Comparison of ENCODE assay signal across 8 mouse cellular contexts in genomic region chr10:99171961-99172497, GRCm38 (mm10). TPM values are rescaled to one million over a fixed set of nuclear protein-coding genes. Genes with fewer than 3 reads are reported as not detected.
DNase-seq lines count a peak whose midpoint lies in the region; ATAC-seq and TF ChIP-seq lines count a peak whose summit lies in the region.

No protein-coding gene starts in this region.

- ATAC-seq in heart, embryonic 15.5 days (replicated peaks; ENCODE audit: insufficient number of reproducible peaks, insufficient read depth, low FRiP score, low read depth) = peak; percentile 61
- ATAC-seq in kidney, embryonic 15.5 days (replicated peaks; ENCODE audit: low FRiP score) = peak; percentile 82
- peak; percentile 69 for ATAC-seq in lung, postnatal 0 days

- peak overlapping the region; percentile 57 for H3K4me2 ChIP-seq in heart, embryonic 15.5 days
- H3K4me2 ChIP-seq in kidney, embryonic 15.5 days = peak overlapping the region; percentile 46
- 0 out of 2 replicates have a peak overlapping the region, but pooled peaks have one; percentile 2 for H3K4me2 ChIP-seq in lung, postnatal 0 days (replicated peaks; ENCODE audit: low read depth, low read length)

- H3K9me3 ChIP-seq in forebrain, embryonic 10.5 days = no peaks in the 10 kb centered on the region
- no peaks in the 10 kb centered on the region for H3K9me3 ChIP-seq in heart, embryonic 15.5 days (replicated peaks)
- H3K9me3 ChIP-seq in kidney, embryonic 15.5 days (replicated peaks) = no peaks in the 10 kb centered on the region
- H3K9me3 ChIP-seq in lung, postnatal 0 days (ENCODE audit: low read length) = no peaks in the 10 kb centered on the region

- TF ChIP-seq EP300 in lung, postnatal 0 days (IDR thresholded peaks at IDR 0.05) = no peak; the same call in 1 of the 2 replicates

- no peaks in the 10 kb centered on the region for H3K27me3 ChIP-seq in spleen, adult 2 months (ENCODE audit: control insufficient read depth, insufficient read depth, low read length)
- H3K27me3 ChIP-seq in forebrain, embryonic 10.5 days (ENCODE audit: poor library complexity, severe bottlenecking) = no peaks in the 10 kb centered on the region
- H3K27me3 ChIP-seq in heart, embryonic 15.5 days = no peaks in the 10 kb centered on the region
- no peaks in the 10 kb centered on the region for H3K27me3 ChIP-seq in kidney, embryonic 15.5 days
- H3K27me3 ChIP-seq in lung, postnatal 0 days (replicated peaks; ENCODE audit: insufficient read depth, low read length) = no peaks in the 10 kb centered on the region

- peak in 1 of 2 experiments; percentile 18 for DNase-seq in spleen, adult 2 months (ENCODE audit: low read depth in 1 of 2, low spot score in 2 of 2)
- no peak for DNase-seq in spleen, postnatal 4 days (ENCODE audit: low spot score in 2 of 2)
- peak; percentile 40 for DNase-seq in forebrain, embryonic 10.5 days (ENCODE audit: extremely low spot score, low spot score)
- peak; percentile 76 for DNase-seq in lung, postnatal 0 days (ENCODE audit: low spot score)
- no peak for DNase-seq in cerebellum, adult 11-12 months

- 0 out of 2 replicates have a peak overlapping the region, but pooled peaks have one; percentile 14 for H3K9ac ChIP-seq in heart, embryonic 15.5 days
- H3K9ac ChIP-seq in kidney, embryonic 15.5 days = no peak overlapping the region
- H3K9ac ChIP-seq in lung, postnatal 0 days (replicated peaks; ENCODE audit: low read depth) = no peak overlapping the region

- H3K27ac ChIP-seq in spleen, adult 2 months (ENCODE audit: insufficient read depth, low read length) = peak overlapping the region; percentile 80
- H3K27ac ChIP-seq in forebrain, embryonic 10.5 days = peak overlapping the region; percentile 76
- H3K27ac ChIP-seq in heart, embryonic 15.5 days = peak overlapping the region; percentile 68
- peak overlapping the region; percentile 93 for H3K27ac ChIP-seq in kidney, embryonic 15.5 days
- peak overlapping the region; percentile 52 for H3K27ac ChIP-seq in lung, postnatal 0 days (ENCODE audit: low read length)
- peak overlapping the region; percentile 45 for H3K27ac ChIP-seq in olfactory bulb, adult 2 months (ENCODE audit: insufficient read depth, low read depth, low read length)

- WGBS in spleen, adult 2 months = 6% methylated on average over 12 of the region's 12 CpGs
- WGBS in forebrain, embryonic 10.5 days = 34% methylated on average over 12 of the region's 12 CpGs
- 13% methylated on average over 12 of the region's 12 CpGs for WGBS in heart, embryonic 15.5 days
- WGBS in kidney, embryonic 15.5 days = 5% methylated on average over 12 of the region's 12 CpGs
- 6% methylated on average over 12 of the region's 12 CpGs for WGBS in lung, postnatal 0 days
- 33% methylated on average over 12 of the region's 12 CpGs for WGBS in olfactory bulb, adult 2 months

- no peak for TF ChIP-seq CTCF in spleen, adult 2 months (IDR thresholded peaks at IDR 0.05; ENCODE audit: extremely low read depth, insufficient read depth, insufficient read length, insufficient replicate concordance)
- TF ChIP-seq CTCF in lung, postnatal 0 days (IDR thresholded peaks at IDR 0.05) = 0 out of 2 replicates have a peak, but pooled peaks have one; percentile 4
- TF ChIP-seq CTCF in olfactory bulb, adult 2 months (IDR thresholded peaks at IDR 0.05; ENCODE audit: insufficient read depth, low read depth, low read length) = no peak

- H3K36me3 ChIP-seq in spleen, adult 2 months (ENCODE audit: control insufficient read depth, insufficient read depth, low read length) = no peaks in the 10 kb centered on the region
- peaks cover 24% of the 10 kb centered on the region for H3K36me3 ChIP-seq in forebrain, embryonic 10.5 days (replicated peaks)
- no peaks in the 10 kb centered on the region for H3K36me3 ChIP-seq in heart, embryonic 15.5 days
- H3K36me3 ChIP-seq in kidney, embryonic 15.5 days = no peaks in the 10 kb centered on the region
- no peaks in the 10 kb centered on the region for H3K36me3 ChIP-seq in lung, postnatal 0 days (ENCODE audit: insufficient read depth, low read length)

- TF ChIP-seq POLR2A in spleen, adult 2 months (IDR thresholded peaks at IDR 0.05; ENCODE audit: low read depth, low read length) = no peak
- no peak for TF ChIP-seq POLR2A in olfactory bulb, adult 2 months (IDR thresholded peaks at IDR 0.05; ENCODE audit: insufficient read depth, low read depth, low read length)

- H3K4me3 ChIP-seq in spleen, adult 2 months (ENCODE audit: extremely low read depth, insufficient read depth, insufficient read length) = no peak overlapping the region
- H3K4me3 ChIP-seq in forebrain, embryonic 10.5 days = peak overlapping the region; percentile 6; the same call in 1 of the 2 replicates
- H3K4me3 ChIP-seq in heart, embryonic 15.5 days = peak overlapping the region; percentile 17
- H3K4me3 ChIP-seq in kidney, embryonic 15.5 days (replicated peaks) = 0 out of 2 replicates have a peak overlapping the region, but pooled peaks have one; percentile 14
- H3K4me3 ChIP-seq in lung, postnatal 0 days (ENCODE audit: low read depth, low read length) = no peak overlapping the region
- no peak overlapping the region for H3K4me3 ChIP-seq in olfactory bulb, adult 2 months (ENCODE audit: insufficient read depth, low read depth, low read length)

- peaks cover 15% of the 10 kb centered on the region for H3K4me1 ChIP-seq in spleen, adult 2 months (ENCODE audit: control insufficient read depth, insufficient read depth, insufficient read length)
- H3K4me1 ChIP-seq in forebrain, embryonic 10.5 days = peaks cover 32% of the 10 kb centered on the region
- H3K4me1 ChIP-seq in heart, embryonic 15.5 days (replicated peaks) = peaks cover 38% of the 10 kb centered on the region
- peaks cover 40% of the 10 kb centered on the region for H3K4me1 ChIP-seq in kidney, embryonic 15.5 days
- peaks cover 9% of the 10 kb centered on the region; the same call in 1 of the 2 replicates for H3K4me1 ChIP-seq in lung, postnatal 0 days (ENCODE audit: insufficient read depth, low read depth, low read length)
- peaks cover 9% of the 10 kb centered on the region for H3K4me1 ChIP-seq in olfactory bulb, adult 2 months (ENCODE audit: control insufficient read depth, insufficient read depth, low read length)

RNA-seq across cellular contexts. Expression of gene Phxr2, which starts 45.9 kb away (rescaled TPM):
- not detected in 2 replicates for polyA plus RNA-seq in spleen, adult 2 months (2012; rRNA removed)
- polyA plus RNA-seq in forebrain, embryonic 10.5 days (2016; fragmentation: Nextera tagmentation; extraction: Ambion mirVana) = 0.14 TPM in 1 of 2 replicates, not detected in the other
- not detected in 2 replicates for polyA plus RNA-seq in heart, embryonic 15.5 days (2015; fragmentation: Nextera tagmentation; extraction: Ambion mirVana)
- polyA plus RNA-seq in kidney, embryonic 15.5 days (2015; fragmentation: Nextera tagmentation; extraction: Ambion mirVana) = not detected in 2 replicates
- not detected in 2 replicates for polyA plus RNA-seq in lung, postnatal 0 days (2015; fragmentation: Nextera tagmentation; extraction: Ambion mirVana)
- polyA plus RNA-seq in olfactory bulb, adult 2 months (2012; ENCODE audit: insufficient read depth, insufficient read length, low replicate concordance, missing spikeins) = not detected in 2 replicates

Comparison
In these comparisons a context has a peak if more than half of its experiments do, and no peak if none do; other contexts are left out.
1. DNase-seq: peak in forebrain, embryonic 10.5 days (single experiment) and lung, postnatal 0 days (single experiment); none in spleen, postnatal 4 days (0 of 2) and cerebellum, adult 11-12 months (single experiment).
2. H3K4me3 ChIP-seq: peak in forebrain, embryonic 10.5 days (single experiment), heart, embryonic 15.5 days (single experiment) and kidney, embryonic 15.5 days (single experiment); none in spleen, adult 2 months (single experiment), lung, postnatal 0 days (single experiment) and olfactory bulb, adult 2 months (single experiment).
3. H3K4me2 ChIP-seq: peak in every context shown above with its lines; median percentile 57 in heart, embryonic 15.5 days; 46 in kidney, embryonic 15.5 days; 2 in lung, postnatal 0 days.
4. Peak in every context shown above with its lines, with median percentiles within 50 percentile points of each other: H3K27ac ChIP-seq and ATAC-seq.